Mouse (Mus musculus) ES-E14 (cell line): Measurements from ENCODE around the gene Unc13c.

Experiments used
- CHD2 ChIP-seq: IDR thresholded peaks from 2 replicates; pipeline ENCODE4 v1.6.1; 2014; ENCODE audit warnings: mild to moderate bottlenecking, low read depth, low read length, inconsistent platforms
- HCFC1 ChIP-seq: IDR thresholded peaks from 2 replicates; pipeline ENCODE4 v1.6.1; 2012; ENCODE audit warnings: low read length, inconsistent platforms, borderline replicate concordance; ENCODE audit not compliant: insufficient read depth
- MAFK ChIP-seq: IDR thresholded peaks from 2 replicates; pipeline ENCODE4 v1.6.1; 2014; ENCODE audit warnings: mild to moderate bottlenecking, low read depth, low read length, inconsistent platforms; ENCODE audit not compliant: insufficient read depth
- ZNF384 ChIP-seq: IDR thresholded peaks from 2 replicates; pipeline ENCODE4 v1.6.1; 2012; ENCODE audit warnings: low read depth, low read length, inconsistent platforms

DNA sequence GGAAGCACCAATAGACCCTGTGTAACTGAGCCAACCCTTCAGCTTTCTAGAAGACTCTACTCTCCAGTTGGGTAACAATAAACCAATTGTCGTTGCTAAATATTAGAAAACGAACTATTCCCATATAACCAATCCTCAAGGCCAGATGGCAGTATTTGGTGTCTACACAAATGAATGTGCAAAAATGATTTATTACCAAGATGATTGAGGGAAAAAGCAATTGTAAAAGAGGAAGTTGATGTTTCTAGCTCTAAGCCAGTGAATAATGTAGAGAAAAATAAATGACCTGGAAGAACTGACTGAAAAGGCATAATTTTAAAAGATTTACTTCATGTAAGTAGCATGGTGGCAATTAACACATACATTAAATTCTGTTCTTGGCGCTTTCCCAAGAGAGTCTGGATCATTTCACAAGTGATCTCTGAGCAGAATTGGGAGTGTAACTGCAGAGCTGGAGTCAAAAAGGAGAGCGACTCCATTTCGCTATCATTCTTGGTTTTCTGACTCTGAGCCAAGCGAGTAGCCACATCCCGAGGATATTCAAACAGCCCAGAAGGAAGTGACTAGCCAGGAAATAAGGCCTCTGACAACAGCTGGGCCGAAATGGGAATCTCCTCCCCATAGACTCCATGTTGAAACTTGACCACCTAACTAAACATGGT, 3.7 kb upstream of the Unc13c start:
- no peak for TF ChIP-seq CHD2
- TF ChIP-seq HCFC1: no peak
- TF ChIP-seq ZNF384: no peak
- no peak for TF ChIP-seq MAFK
